Mouse (Mus musculus) forebrain, postnatal 0 days (tissue): ENCODE measurements around the gene Pdf. TPM values are rescaled to one million over a fixed set of nuclear protein-coding genes. Genes with fewer than 3 reads are reported as not detected.
A peak's percentile ranks its signal among the peaks of the same experiment; 100 is the strongest.

Source experiments
- ATAC-seq: fragments of 200-750 bp; cut with Nextera tagmentation; 2 replicates; pipeline ENCODE4 v1.8.0; 2017; ENCODE audit warnings: mild to moderate bottlenecking, moderate library complexity
- DNase-seq: peaks from one replicate; pipeline ENCODE4 v3.0.0-alpha.2; 2015
- H3K27ac ChIP-seq: fragments of 300-500 bp; sonication (generic); 2 replicates; pipeline ENCODE4 v1.5.1; 2014; ENCODE audit warnings: low read depth, mild to moderate bottlenecking, antibody characterized with exemption, low read length, moderate library complexity, mixed read lengths
- H3K27me3 ChIP-seq: fragments of 300-500 bp; sonication (generic); 2 replicates; pipeline ENCODE4 v1.6.1; 2014; ENCODE audit warnings: mild to moderate bottlenecking, low read length, mixed read lengths; ENCODE audit not compliant: insufficient read depth
- H3K36me3 ChIP-seq: fragments of 300-500 bp; sonication (generic); 2 replicates; pipeline ENCODE4 v1.6.1; 2014; ENCODE audit warnings: mild to moderate bottlenecking, moderate library complexity; ENCODE audit not compliant: insufficient read depth
- H3K4me1 ChIP-seq: fragments of 300-500 bp; sonication (generic); 2 replicates; pipeline ENCODE4 v1.6.1; 2014; ENCODE audit warnings: antibody characterized with exemption; ENCODE audit not compliant: insufficient read depth
- H3K4me2 ChIP-seq: fragments of 300-500 bp; sonication (generic); 2 replicates; pipeline ENCODE4 v1.6.1; 2014; ENCODE audit warnings: low read depth, mild to moderate bottlenecking, moderate library complexity
- H3K4me3 ChIP-seq: fragments of 300-500 bp; sonication (generic); 2 replicates; pipeline ENCODE4 v1.5.1; 2014; ENCODE audit warnings: low read depth, low read length, mixed read lengths
- H3K9ac ChIP-seq: fragments of 300-500 bp; sonication (generic); 2 replicates; pipeline ENCODE4 v1.6.1; 2014; ENCODE audit warnings: mild to moderate bottlenecking
- H3K9me3 ChIP-seq: fragments of 300-500 bp; sonication (generic); 2 replicates; pipeline ENCODE4 v1.6.1; 2016; ENCODE audit warnings: low read length
- CTCF ChIP-seq: sonication (generic); IDR thresholded peaks from 2 replicates; pipeline ENCODE4 v1.5.1; 2016; ENCODE audit warnings: antibody characterized with exemption, control low read depth, low read depth
- WGBS: fragments of 180-500 bp; shearing (Covaris S2); extraction: QIAGEN DNeasy Blood & Tissue Kit; methylation state at CpG from one replicate; pipeline ENCODE4 v1.1.7; 2014; 5-methylcytosine and 5-hydroxymethylcytosine counted together
- polyA plus RNA-seq: library from polyadenylated mRNA; unstranded; fragments of >200 nt; fragmentation: Nextera tagmentation; extraction: Ambion mirVana; gene quantifications from 2 replicates; pipeline ENCODE4 v1.2.1, GENCODE M21; 2015
- total RNA-seq: library from RNA; depleted of rRNA; stranded (reverse); fragments of >200 nt; gene quantifications from 2 replicates; pipeline ENCODE4 v1.2.3, GENCODE M21; 2014

The Pdf gene
- total and polyA plus RNA-seq, 2 experiments from 2014 or later = 32.1 to 34.4 TPM

DNA sequence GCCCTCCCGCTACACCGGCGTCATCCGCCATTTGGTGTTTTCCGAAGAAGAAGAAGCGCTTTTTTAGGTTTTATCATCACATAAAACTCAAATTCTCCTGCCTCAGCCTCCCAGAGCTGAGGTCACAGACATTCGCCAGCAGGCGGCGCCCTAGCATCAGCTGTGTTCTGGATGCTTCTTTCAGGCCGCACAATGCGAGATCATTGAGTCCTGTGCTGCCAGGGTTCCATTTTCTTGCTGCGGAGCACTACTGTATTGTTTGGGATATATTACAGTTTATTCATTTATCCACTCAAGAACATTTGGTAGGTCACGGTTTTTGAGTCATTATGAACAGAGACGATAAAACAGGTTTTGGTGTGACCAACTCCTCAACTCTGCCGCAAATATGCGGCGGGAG, 36.9 kb upstream of the Pdf start:
- Histone ChIP-seq H3K4me1 (no peaks in the 10 kb centered on the region), H3K27ac (no peak overlapping the region), H3K36me3 (peaks cover 50% of the 10 kb centered on the region), H3K4me3 (no peak overlapping the region), H3K4me2 (no peak overlapping the region), H3K9me3 (no peaks in the 10 kb centered on the region), H3K9ac (no peak overlapping the region), H3K27me3 (no peaks in the 10 kb centered on the region)
- ATAC-seq (no peak), DNase-seq (no peak)
- WGBS = 98% methylated on average over 17 of the region's 17 CpGs
- TF ChIP-seq CTCF = 0 out of 2 replicates have a peak, but pooled peaks have one; percentile 24

- DNase-seq = no peak
- Histone ChIP-seq H3K4me3 (no peak overlapping the region), H3K27ac (no peak overlapping the region), H3K9ac (no peak overlapping the region), H3K4me2 (no peak overlapping the region), H3K27me3 (no peaks in the 10 kb centered on the region), H3K36me3 (peaks cover 88% of the 10 kb centered on the region), H3K4me1 (no peaks in the 10 kb centered on the region), H3K9me3 (no peaks in the 10 kb centered on the region)
- no peak for ATAC-seq
- 93% methylated on average over 7 of the region's 7 CpGs for WGBS
- TF ChIP-seq CTCF = no peak
Observed at GRCm38 (mm10) chr8:107076239-107076888, 27.9 kb upstream of the Pdf start.

GRCm38 (mm10) chr8:107074128-107074527, 25.7 kb upstream of the Pdf start:
- peaks cover 80% of the 10 kb centered on the region for H3K36me3 ChIP-seq
- WGBS = 95% methylated on average over 1 of the region's 1 CpGs
- no peak overlapping the region for H3K27ac ChIP-seq
- no peaks in the 10 kb centered on the region for H3K9me3 ChIP-seq
- ATAC-seq = no peak
- no peaks in the 10 kb centered on the region for H3K27me3 ChIP-seq
- DNase-seq = no peak
- no peak overlapping the region for H3K4me3 ChIP-seq
- TF ChIP-seq CTCF = no peak
- H3K9ac ChIP-seq = no peak overlapping the region
- H3K4me2 ChIP-seq = no peak overlapping the region
- H3K4me1 ChIP-seq = no peaks in the 10 kb centered on the region

DNA sequence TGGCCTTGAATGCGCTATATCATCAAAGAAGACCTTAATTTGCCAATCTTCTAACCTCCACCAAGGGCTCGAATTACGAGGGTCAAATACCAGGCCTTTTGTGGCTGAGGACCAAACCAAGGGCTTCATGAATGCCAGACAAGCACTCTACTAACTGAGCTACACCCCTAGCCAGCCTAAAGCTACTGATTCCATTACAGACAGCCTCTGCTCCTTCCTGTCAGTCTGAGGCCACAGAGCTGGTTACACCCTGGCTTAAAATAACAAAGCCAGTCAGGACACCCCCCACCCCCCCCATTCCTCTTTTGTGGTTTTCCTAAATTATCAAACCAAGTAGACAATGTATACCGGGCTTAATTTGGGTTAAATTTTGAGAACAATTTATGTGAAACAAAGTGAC, 25.3 kb upstream of the Pdf start:
- no peak overlapping the region for H3K27ac ChIP-seq
- H3K9me3 ChIP-seq = no peaks in the 10 kb centered on the region
- no peak overlapping the region for H3K4me3 ChIP-seq
- no peak for ATAC-seq
- WGBS = 88% methylated on average over 4 of the region's 4 CpGs
- H3K4me1 ChIP-seq = no peaks in the 10 kb centered on the region
- peaks cover 77% of the 10 kb centered on the region for H3K36me3 ChIP-seq
- H3K27me3 ChIP-seq = no peaks in the 10 kb centered on the region
- no peak for DNase-seq
- H3K9ac ChIP-seq = no peak overlapping the region
- no peak for TF ChIP-seq CTCF
- H3K4me2 ChIP-seq = no peak overlapping the region

DNA sequence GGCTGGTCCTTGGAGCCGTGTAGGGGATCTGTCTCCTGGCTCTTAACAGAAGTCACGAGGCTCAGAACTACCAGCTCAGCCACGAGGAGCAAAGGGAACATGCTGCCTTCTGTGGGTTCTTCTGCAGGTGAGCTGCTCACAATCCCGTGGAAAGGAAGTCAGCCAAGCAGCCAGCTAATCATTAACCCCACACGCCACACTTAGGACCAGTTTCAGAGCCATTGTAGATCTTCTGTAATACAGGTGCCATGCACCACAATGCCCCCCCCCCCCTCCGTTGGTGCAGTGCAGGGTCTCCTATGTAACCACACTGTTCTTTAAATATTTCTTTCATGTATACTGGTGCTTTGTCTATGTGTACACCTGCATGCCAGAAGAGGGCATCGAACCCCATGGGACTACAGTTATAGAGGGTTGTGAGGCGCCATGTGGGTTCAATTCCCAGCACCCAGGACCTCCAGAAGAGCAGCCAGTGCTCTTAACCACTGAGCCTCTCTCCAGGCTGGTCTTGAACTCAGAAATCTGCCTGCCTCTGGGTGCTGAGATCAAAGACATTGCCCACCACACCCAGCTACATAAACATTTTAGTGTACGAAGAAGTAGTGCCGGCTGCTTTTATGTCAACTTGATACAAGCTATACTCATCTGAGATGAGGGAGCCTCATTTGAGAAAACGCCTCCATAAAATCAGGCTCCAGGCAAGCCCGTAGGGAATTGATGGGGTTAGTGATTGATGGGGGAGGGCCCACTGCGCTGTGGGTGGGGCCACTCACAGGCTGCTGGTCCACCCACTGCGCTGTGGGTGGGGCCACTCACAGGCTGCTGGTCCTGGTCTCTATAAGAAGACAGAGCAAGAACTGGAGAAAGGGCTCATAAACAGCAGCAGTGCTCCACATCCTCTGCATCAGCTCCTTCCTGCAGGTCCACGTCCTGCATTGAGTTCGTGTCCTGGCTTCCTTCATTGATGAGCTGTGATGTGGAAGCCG, 17.4 kb upstream of the Pdf start, which contains the start of gene Tmed6:
Tmed6 (minus strand) TSS at position 134 of the 986 bp plus-strand sequence.
- Histone ChIP-seq H3K27ac (no peak within 1 kb of the TSS), H3K27me3 (no peaks in the 10 kb centered on the region), H3K9ac (no peak within 1 kb of the TSS), H3K9me3 (no peaks in the 10 kb centered on the region), H3K4me3 (no peak within 1 kb of the TSS), H3K36me3 (peaks cover 15% of the 10 kb centered on the region), H3K4me1 (no peaks in the 10 kb centered on the region), H3K4me2 (no peak within 1 kb of the TSS)
- DNase-seq = no peak
- WGBS = 65% methylated on average over 17 of the region's 17 CpGs
- TF ChIP-seq CTCF = no peak
- no peak for ATAC-seq

- WGBS = 87% methylated on average over 1 of the region's 1 CpGs
- H3K9me3 ChIP-seq = no peaks in the 10 kb centered on the region
Observed at GRCm38 (mm10) chr8:107062613-107063012, 14.2 kb upstream of the Pdf start.

DNA sequence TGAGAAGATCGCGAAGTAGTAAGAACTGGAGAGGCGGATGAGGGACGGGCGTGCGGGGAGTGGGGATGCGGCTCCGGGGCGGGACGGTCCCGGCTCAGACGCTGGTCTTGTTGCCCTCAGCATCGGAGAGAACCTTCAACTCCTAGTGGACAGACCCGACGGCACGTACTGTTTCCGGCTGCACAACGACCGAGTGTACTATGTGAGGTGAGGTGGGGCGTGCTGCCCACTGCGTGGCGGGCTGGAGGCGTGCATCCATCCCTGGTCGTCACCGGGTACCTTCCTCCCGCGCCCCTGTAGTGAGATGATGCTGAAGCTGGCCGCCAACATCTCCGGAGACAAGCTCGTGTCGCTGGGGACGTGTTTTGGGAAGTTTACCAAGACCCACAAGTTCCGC, 8.6 kb upstream of the Pdf start:
- DNase-seq (no peak), ATAC-seq (peak; percentile 40)
- WGBS = under 1% methylated on average over 33 of the region's 33 CpGs
- H3K9ac ChIP-seq = peak overlapping the region; percentile 67
- H3K36me3 ChIP-seq = peaks cover 34% of the 10 kb centered on the region
- no peaks in the 10 kb centered on the region for H3K27me3 ChIP-seq
- H3K4me1 ChIP-seq = peaks cover 14% of the 10 kb centered on the region
- H3K27ac ChIP-seq = no peak overlapping the region; the same call in 1 of the 2 replicates
- no peaks in the 10 kb centered on the region for H3K9me3 ChIP-seq
- peak overlapping the region; percentile 59 for H3K4me2 ChIP-seq
- peak overlapping the region; percentile 94 for H3K4me3 ChIP-seq
- TF ChIP-seq CTCF = peak; percentile 40; the same call in 1 of the 2 replicates

More at GRCm38 (mm10) chr8:107062613-107063012, 14.2 kb upstream of the Pdf start:
- ATAC-seq (no peak), DNase-seq (no peak)
- Histone ChIP-seq H3K4me1 (peaks cover 3% of the 10 kb centered on the region; the same call in 1 of the 2 replicates), H3K27ac (no peak overlapping the region), H3K36me3 (peaks cover 22% of the 10 kb centered on the region), H3K27me3 (no peaks in the 10 kb centered on the region), H3K4me3 (no peak overlapping the region), H3K4me2 (no peak overlapping the region), H3K9ac (no peak overlapping the region)
- TF ChIP-seq CTCF = no peak
